Mouse (Mus musculus): ENCODE results near the gene Pick1.

Gene Pick1

GRCm38 (mm10) chr15:79229058-79229821 lies at the start of gene Pick1, which contains the start of gene Gm49486:
TSS of gene Pick1 (plus strand) at chr15:79229173.
TSS of gene Gm49486 (plus strand) at chr15:79229391.
- peak; percentile 92 for DNase-seq (ENCODE audit: low spot score)

- no peak for DNase-seq (ENCODE audit: low spot score)
Observed at GRCm38 (mm10) chr15:79185213-79185612, 43.8 kb upstream of the Pick1 start.

GRCm38 (mm10) chr15:79187819-79188218 lies 41.2 kb upstream of the Pick1 start:
- DNase-seq (ENCODE audit: low spot score): no peak

- no peak for DNase-seq (ENCODE audit: low spot score)
Observed at GRCm38 (mm10) chr15:79191426-79191825, 37.5 kb upstream of the Pick1 start.

GRCm38 (mm10) chr15:79192450-79192849 lies 36.5 kb upstream of the Pick1 start:
- DNase-seq (ENCODE audit: low spot score): peak; percentile 38

GRCm38 (mm10) chr15:79192885-79193845 lies 35.8 kb upstream of the Pick1 start:
- DNase-seq (ENCODE audit: low spot score): peak; percentile 68

- no peak for DNase-seq (ENCODE audit: low spot score)
Observed at GRCm38 (mm10) chr15:79194048-79194447, 34.9 kb upstream of the Pick1 start.

- no peak for DNase-seq (ENCODE audit: low spot score)
Observed at GRCm38 (mm10) chr15:79194946-79195345, 34.0 kb upstream of the Pick1 start.

GRCm38 (mm10) chr15:79195492-79195891 lies 33.5 kb upstream of the Pick1 start:
- DNase-seq (ENCODE audit: low spot score): no peak

- no peak for DNase-seq (ENCODE audit: low spot score)
Observed at GRCm38 (mm10) chr15:79199390-79199976, 29.5 kb upstream of the Pick1 start.

- no peak for DNase-seq (ENCODE audit: low spot score)
Observed at GRCm38 (mm10) chr15:79201491-79202150, 27.4 kb upstream of the Pick1 start.

- DNase-seq (ENCODE audit: low spot score): no peak
Observed at GRCm38 (mm10) chr15:79202575-79202974, 26.4 kb upstream of the Pick1 start.

- no peak for DNase-seq (ENCODE audit: low spot score)
Observed at GRCm38 (mm10) chr15:79208211-79208610, 20.8 kb upstream of the Pick1 start.

- DNase-seq (ENCODE audit: low spot score): no peak
Observed at GRCm38 (mm10) chr15:79208758-79209439, 20.1 kb upstream of the Pick1 start.

- DNase-seq (ENCODE audit: low spot score): no peak
Observed at GRCm38 (mm10) chr15:79210357-79210756, 18.6 kb upstream of the Pick1 start.

GRCm38 (mm10) chr15:79212750-79213446 lies 16.1 kb upstream of the Pick1 start:
- DNase-seq (ENCODE audit: low spot score): peak; percentile 63

- DNase-seq (ENCODE audit: low spot score): no peak
Observed at GRCm38 (mm10) chr15:79213591-79213990, 15.4 kb upstream of the Pick1 start.

GRCm38 (mm10) chr15:79216191-79216590 lies 12.8 kb upstream of the Pick1 start:
- DNase-seq (ENCODE audit: low spot score): no peak

- no peak for DNase-seq (ENCODE audit: low spot score)
Observed at GRCm38 (mm10) chr15:79219572-79219971, 9.4 kb upstream of the Pick1 start.

- DNase-seq (ENCODE audit: low spot score): no peak
Observed at GRCm38 (mm10) chr15:79223641-79224040, 5.3 kb upstream of the Pick1 start.

GRCm38 (mm10) chr15:79224685-79225084 lies 4.3 kb upstream of the Pick1 start:
- peak; percentile 71 for DNase-seq (ENCODE audit: low spot score)
